Mouse (Mus musculus): ENCODE results near the gene Alg3. TPM values are rescaled to one million over a fixed set of nuclear protein-coding genes. Genes with fewer than 3 reads are reported as not detected.

Gene Alg3
- polyA plus RNA-seq, 1 experiment: 19.6 TPM

DNA sequence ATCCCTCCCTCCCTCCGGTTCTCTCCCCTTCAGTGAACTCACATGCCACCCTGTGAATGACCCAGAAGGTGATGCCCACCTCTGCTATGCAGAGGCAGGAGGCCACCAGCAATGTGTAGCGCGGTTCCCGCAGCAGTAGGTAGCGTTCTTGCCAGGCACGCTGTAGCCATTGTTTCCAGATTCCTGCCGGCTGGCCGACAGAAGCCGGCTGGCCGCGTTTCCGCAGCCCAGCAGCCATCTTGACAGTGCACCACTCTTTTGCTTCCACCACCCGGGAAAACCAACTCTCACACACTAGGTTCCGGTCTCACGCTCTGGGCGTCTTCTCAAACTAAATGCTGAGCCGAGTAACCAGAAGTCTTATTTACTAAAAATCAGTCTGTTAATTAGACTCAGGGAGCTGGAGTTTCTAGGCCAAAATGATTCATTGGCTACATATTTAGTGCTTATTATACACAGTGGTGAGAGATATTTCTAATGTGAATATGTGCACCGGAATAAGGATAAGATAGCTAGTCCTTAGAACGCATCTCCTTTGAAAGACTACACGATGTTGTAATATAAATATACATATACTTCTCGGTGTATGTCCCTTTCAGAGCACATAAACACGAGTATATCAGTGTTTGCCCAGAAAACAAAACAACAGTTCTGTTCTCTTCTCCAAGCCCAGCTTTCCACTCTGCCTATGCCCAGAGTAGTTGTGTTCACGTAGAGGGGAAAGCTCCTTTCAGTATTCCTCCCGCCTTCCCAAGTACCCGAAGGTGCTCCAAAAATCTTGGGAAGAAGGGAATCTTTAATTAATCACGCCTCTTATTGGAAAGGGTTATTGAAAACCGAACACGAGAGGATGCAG is 806 bp downstream of the Alg3 start:
- peaks cover 10% of the 10 kb centered on the region; the same call in 1 of the 2 replicates for H3K36me3 ChIP-seq (ENCODE audit: control insufficient read depth, insufficient read depth, low read length)
- no peak for TF ChIP-seq CTCF (IDR thresholded peaks at IDR 0.05; ENCODE audit: extremely low read depth, insufficient read depth, insufficient read length, insufficient replicate concordance)
- peak; percentile 84 for TF ChIP-seq POLR2A (IDR thresholded peaks at IDR 0.05; ENCODE audit: low read depth, low read length)
- H3K4me1 ChIP-seq (ENCODE audit: control insufficient read depth, insufficient read depth, insufficient read length): peaks cover 2% of the 10 kb centered on the region
- H3K27me3 ChIP-seq (ENCODE audit: control insufficient read depth, insufficient read depth, low read length): no peaks in the 10 kb centered on the region
- WGBS: 1% methylated on average over 28 of the region's 28 CpGs
- DNase-seq (ENCODE audit: low read depth in 1 of 2, low spot score in 2 of 2): peak; percentile 62 to 72
- H3K27ac ChIP-seq (ENCODE audit: insufficient read depth, low read length): peak overlapping the region; percentile 24
- peak overlapping the region; percentile 80 for H3K4me3 ChIP-seq (ENCODE audit: extremely low read depth, insufficient read depth, insufficient read length)

GRCm38 (mm10) chr16:20604705-20605104 is 6.8 kb downstream of the Alg3 start:
- peaks cover 17% of the 10 kb centered on the region for H3K36me3 ChIP-seq (ENCODE audit: control insufficient read depth, insufficient read depth, low read length)
- no peaks in the 10 kb centered on the region for H3K27me3 ChIP-seq (ENCODE audit: control insufficient read depth, insufficient read depth, low read length)
- 84% methylated on average over 9 of the region's 9 CpGs for WGBS
- no peaks in the 10 kb centered on the region for H3K4me1 ChIP-seq (ENCODE audit: control insufficient read depth, insufficient read depth, insufficient read length)
- H3K27ac ChIP-seq (ENCODE audit: insufficient read depth, low read length): no peak overlapping the region
- no peak overlapping the region for H3K4me3 ChIP-seq (ENCODE audit: extremely low read depth, insufficient read depth, insufficient read length)
- TF ChIP-seq POLR2A (IDR thresholded peaks at IDR 0.05; ENCODE audit: low read depth, low read length): no peak
- TF ChIP-seq CTCF (IDR thresholded peaks at IDR 0.05; ENCODE audit: extremely low read depth, insufficient read depth, insufficient read length, insufficient replicate concordance): no peak
- no peak for DNase-seq (ENCODE audit: low read depth in 1 of 2, low spot score in 2 of 2)

DNA sequence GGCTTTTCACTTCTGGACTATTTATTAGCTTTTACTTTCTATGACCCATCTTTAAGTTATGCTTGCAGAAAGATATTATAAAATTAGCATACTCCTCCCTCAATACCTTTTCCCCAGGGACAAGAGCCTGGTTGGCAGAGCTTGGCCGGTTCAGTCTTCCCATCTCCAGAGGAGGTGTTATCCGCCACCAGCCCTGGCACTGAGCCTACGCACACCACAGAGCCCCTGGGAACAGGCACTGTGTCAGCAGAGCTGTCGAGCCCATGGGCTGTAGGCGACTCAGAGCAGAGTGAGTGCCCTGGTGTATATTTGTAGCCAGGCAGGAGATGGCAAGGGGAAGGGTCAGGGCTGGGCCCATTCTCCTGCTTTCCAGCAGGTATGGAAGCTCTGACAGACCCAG is 11.0 kb downstream of the Alg3 start:
- WGBS: 78% methylated on average over 5 of the region's 5 CpGs
- H3K27ac ChIP-seq (ENCODE audit: insufficient read depth, low read length): no peak overlapping the region
- H3K27me3 ChIP-seq (ENCODE audit: control insufficient read depth, insufficient read depth, low read length): no peaks in the 10 kb centered on the region
- DNase-seq (ENCODE audit: low read depth in 1 of 2, low spot score in 2 of 2): no peak
- H3K4me1 ChIP-seq (ENCODE audit: control insufficient read depth, insufficient read depth, insufficient read length): no peaks in the 10 kb centered on the region
- no peak overlapping the region for H3K4me3 ChIP-seq (ENCODE audit: extremely low read depth, insufficient read depth, insufficient read length)
- TF ChIP-seq POLR2A (IDR thresholded peaks at IDR 0.05; ENCODE audit: low read depth, low read length): no peak
- TF ChIP-seq CTCF (IDR thresholded peaks at IDR 0.05; ENCODE audit: extremely low read depth, insufficient read depth, insufficient read length, insufficient replicate concordance): no peak
- H3K36me3 ChIP-seq (ENCODE audit: control insufficient read depth, insufficient read depth, low read length): peaks cover 4% of the 10 kb centered on the region

DNA sequence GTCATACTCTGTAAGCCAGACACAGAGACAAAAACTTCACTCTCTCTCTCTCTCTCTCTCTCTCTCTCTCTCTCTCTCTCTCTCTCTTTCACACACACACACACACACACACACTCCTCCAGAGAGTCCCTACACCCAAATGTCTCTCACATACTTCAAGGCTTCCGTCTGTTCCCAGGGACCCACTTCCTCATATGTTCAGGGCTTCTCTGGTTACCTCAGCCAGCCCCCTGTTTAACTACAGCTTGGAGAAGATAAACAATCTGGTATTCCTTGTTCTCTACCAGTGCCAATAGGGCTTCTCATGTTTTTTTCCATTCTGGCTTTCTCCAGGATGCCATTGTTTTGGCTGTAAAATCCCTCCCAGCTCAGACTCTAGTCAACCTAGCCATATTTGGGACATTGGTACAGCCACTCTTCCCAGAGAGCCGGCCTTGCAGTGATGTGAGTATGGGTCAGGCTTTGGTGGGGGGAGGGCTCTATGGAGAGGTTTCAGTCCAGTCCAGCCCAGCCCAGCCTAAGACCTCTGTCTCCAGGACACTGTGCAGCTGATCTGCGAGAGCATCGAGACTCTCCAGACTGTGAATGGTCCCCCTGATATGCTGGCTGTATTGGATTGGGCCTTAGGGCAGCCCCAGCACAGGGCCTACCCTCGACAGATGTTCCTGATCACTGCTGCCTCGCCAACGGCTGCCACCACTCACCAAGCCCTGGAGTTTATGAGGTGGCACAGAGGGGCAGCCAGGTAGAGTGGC is 14.7 kb downstream of the Alg3 start:
- H3K4me3 ChIP-seq (ENCODE audit: extremely low read depth, insufficient read depth, insufficient read length): no peak overlapping the region

DNA sequence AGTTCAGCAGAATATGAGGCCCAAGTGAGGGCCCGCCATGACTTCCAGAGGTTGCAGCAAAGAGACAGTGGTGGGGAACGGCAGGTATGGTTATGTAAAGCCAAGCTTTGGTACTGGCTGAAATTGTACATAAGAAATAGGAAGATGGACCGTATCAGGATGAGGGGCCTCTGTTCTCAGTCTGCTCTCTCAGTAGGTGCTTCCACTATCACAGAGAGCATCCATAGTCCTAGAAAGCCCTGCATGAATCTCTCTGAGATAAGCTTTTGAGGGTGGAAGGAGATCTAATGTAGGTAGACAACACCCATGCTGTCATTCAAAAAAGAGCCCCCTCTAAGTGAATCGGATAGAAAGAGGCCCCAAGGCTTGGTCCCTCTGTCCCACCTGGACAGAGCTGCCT is 15.8 kb downstream of the Alg3 start:
- no peak for DNase-seq (ENCODE audit: low read depth in 1 of 2, low spot score in 2 of 2)
- no peaks in the 10 kb centered on the region for H3K4me1 ChIP-seq (ENCODE audit: control insufficient read depth, insufficient read depth, insufficient read length)
- no peak overlapping the region for H3K27ac ChIP-seq (ENCODE audit: insufficient read depth, low read length)
- no peaks in the 10 kb centered on the region for H3K36me3 ChIP-seq (ENCODE audit: control insufficient read depth, insufficient read depth, low read length)
- peaks cover 3% of the 10 kb centered on the region for H3K27me3 ChIP-seq (ENCODE audit: control insufficient read depth, insufficient read depth, low read length)
- WGBS: 82% methylated on average over 4 of the region's 4 CpGs
- no peak overlapping the region for H3K4me3 ChIP-seq (ENCODE audit: extremely low read depth, insufficient read depth, insufficient read length)
- TF ChIP-seq CTCF (IDR thresholded peaks at IDR 0.05; ENCODE audit: extremely low read depth, insufficient read depth, insufficient read length, insufficient replicate concordance) (no peak), POLR2A (IDR thresholded peaks at IDR 0.05; ENCODE audit: low read depth, low read length) (no peak)

More for the DNA sequence above, 14.7 kb downstream of the Alg3 start:
- 72% methylated on average over 7 of the region's 7 CpGs for WGBS
- TF ChIP-seq CTCF (IDR thresholded peaks at IDR 0.05; ENCODE audit: extremely low read depth, insufficient read depth, insufficient read length, insufficient replicate concordance) (no peak), POLR2A (IDR thresholded peaks at IDR 0.05; ENCODE audit: low read depth, low read length) (no peak)
- no peaks in the 10 kb centered on the region for H3K36me3 ChIP-seq (ENCODE audit: control insufficient read depth, insufficient read depth, low read length)
- DNase-seq (ENCODE audit: low read depth in 1 of 2, low spot score in 2 of 2): no peak
- H3K4me1 ChIP-seq (ENCODE audit: control insufficient read depth, insufficient read depth, insufficient read length): no peaks in the 10 kb centered on the region
- H3K27ac ChIP-seq (ENCODE audit: insufficient read depth, low read length): no peak overlapping the region
- H3K27me3 ChIP-seq (ENCODE audit: control insufficient read depth, insufficient read depth, low read length): no peaks in the 10 kb centered on the region; the same call in none of the 2 replicates

- no peak for TF ChIP-seq CTCF (IDR thresholded peaks at IDR 0.05; ENCODE audit: extremely low read depth, insufficient read depth, insufficient read length, insufficient replicate concordance)
- TF ChIP-seq POLR2A (IDR thresholded peaks at IDR 0.05; ENCODE audit: low read depth, low read length): no peak
- Histone ChIP-seq H3K27ac (ENCODE audit: insufficient read depth, low read length) (no peak overlapping the region), H3K4me3 (ENCODE audit: extremely low read depth, insufficient read depth, insufficient read length) (no peak overlapping the region), H3K27me3 (ENCODE audit: control insufficient read depth, insufficient read depth, low read length) (peaks cover 6% of the 10 kb centered on the region), H3K36me3 (ENCODE audit: control insufficient read depth, insufficient read depth, low read length) (no peaks in the 10 kb centered on the region), H3K4me1 (ENCODE audit: control insufficient read depth, insufficient read depth, insufficient read length) (no peaks in the 10 kb centered on the region)
- DNase-seq (ENCODE audit: low read depth in 1 of 2, low spot score in 2 of 2): no peak
- 84% methylated on average over 7 of the region's 7 CpGs for WGBS
Observed at GRCm38 (mm10) chr16:20595060-20595673, 16.4 kb downstream of the Alg3 start.

Data from spleen, adult 2 months (tissue).